Mouse (Mus musculus) G1E (cell line): ENCODE data around the gene Tubb3.
"Not testable (repeated sequence)": the region's sequence is repeated elsewhere in the genome, so short reads cannot be mapped to it uniquely, and the experiment has no call there.

Source experiments
- CTCF ChIP-seq: IDR thresholded peaks from 2 replicates; pipeline ENCODE4 v1.5.1; 2012; ENCODE audit warnings: low read depth, low read length, inconsistent platforms, mixed read lengths
- GATA2 ChIP-seq: IDR thresholded peaks from 2 replicates; pipeline ENCODE4 v1.6.1; 2012; ENCODE audit warnings: low read depth, low read length, inconsistent platforms, borderline replicate concordance
- TAL1 ChIP-seq: conservative IDR thresholded peaks from 2 replicates; pipeline ENCODE4 v1.6.1; 2012; ENCODE audit warnings: low read depth, low read length, inconsistent platforms, mixed read lengths

DNA sequence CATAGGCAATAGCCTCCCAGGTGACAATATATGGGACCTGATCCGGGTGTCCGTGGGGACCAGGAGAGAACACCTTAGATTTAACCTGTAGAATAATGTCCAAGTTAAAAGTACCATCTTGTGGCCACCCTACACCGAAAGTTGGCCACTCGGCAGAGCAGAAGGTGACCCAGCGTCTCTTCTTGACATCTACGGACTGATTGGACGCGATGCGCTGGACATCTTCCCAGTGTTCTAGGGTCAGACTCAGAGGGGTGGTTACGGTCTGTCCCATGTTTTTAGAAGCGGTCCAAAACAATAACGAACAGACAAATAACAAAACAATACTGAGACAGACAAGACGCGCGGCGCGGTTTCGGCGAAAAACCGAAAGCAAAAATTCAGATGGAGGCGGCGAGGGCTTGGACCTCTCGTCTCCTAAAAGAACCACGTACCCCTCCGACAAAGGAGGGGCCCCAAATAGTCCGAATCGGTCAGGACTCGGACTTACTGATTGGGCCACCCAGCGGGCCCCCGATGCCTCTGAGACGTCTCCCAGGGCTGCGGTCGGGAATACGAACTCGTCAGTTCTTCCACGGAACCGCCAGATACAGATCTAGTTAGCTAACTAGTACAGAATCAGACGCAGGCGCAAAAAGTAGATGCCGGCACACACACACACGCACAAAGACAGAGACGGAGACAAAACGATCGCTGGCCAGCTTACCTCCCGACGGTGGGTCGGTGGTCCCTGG lies 22.2 kb downstream of the Tubb3 start:
- not testable (repeated sequence) for TF ChIP-seq CTCF, TAL1, GATA2
